Mouse (Mus musculus): ENCODE data around the gene Foxd2.

Gene Foxd2

GRCm38 (mm10) chr4:114912705-114913593 is 4.3 kb upstream of the Foxd2 start:
- DNase-seq (ENCODE audit: low spot score), result no peak

DNA sequence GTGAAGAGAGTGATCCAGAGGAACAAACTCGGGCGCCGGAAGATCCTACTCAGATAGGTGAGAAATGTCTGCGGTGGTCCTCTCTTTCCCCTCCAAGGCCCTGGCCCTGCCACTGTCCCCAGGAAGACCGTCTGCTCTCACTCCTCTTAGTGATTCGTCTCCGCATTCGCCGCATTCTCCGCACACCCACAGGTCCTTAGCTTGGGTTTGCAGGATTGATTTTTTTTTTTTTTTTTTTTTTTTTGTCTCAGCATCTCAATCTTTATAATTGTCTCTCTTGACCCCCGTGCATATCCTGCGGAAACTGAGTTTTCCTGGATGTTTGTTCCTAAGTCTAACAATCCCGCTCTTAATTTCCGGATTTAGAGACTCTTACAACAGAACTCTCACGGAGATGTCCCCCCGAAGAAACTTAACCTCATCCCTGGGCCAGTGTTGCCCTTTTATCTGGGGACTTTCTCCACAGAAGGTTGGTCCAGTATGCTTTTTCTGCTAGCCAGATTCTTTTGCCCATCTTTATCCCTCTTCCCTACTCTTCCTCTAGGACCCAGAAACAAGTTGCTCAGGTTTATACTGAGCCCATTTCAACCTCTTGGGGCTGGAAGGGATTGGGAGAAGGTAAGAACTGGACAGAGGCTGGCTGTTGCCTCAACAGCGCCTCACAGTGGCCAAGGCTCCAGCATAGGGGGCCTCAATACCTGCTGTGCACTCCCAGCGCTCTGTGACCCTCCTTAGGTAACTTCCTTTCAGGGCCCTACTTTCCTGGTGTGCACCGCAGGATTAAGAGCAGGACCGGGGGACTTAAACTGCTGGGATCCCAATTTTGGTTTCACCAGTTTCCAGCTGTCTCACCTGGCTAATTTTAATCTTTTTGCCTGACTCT is 1.2 kb upstream of the Foxd2 start:
- no peak for DNase-seq (ENCODE audit: low spot score)

DNA sequence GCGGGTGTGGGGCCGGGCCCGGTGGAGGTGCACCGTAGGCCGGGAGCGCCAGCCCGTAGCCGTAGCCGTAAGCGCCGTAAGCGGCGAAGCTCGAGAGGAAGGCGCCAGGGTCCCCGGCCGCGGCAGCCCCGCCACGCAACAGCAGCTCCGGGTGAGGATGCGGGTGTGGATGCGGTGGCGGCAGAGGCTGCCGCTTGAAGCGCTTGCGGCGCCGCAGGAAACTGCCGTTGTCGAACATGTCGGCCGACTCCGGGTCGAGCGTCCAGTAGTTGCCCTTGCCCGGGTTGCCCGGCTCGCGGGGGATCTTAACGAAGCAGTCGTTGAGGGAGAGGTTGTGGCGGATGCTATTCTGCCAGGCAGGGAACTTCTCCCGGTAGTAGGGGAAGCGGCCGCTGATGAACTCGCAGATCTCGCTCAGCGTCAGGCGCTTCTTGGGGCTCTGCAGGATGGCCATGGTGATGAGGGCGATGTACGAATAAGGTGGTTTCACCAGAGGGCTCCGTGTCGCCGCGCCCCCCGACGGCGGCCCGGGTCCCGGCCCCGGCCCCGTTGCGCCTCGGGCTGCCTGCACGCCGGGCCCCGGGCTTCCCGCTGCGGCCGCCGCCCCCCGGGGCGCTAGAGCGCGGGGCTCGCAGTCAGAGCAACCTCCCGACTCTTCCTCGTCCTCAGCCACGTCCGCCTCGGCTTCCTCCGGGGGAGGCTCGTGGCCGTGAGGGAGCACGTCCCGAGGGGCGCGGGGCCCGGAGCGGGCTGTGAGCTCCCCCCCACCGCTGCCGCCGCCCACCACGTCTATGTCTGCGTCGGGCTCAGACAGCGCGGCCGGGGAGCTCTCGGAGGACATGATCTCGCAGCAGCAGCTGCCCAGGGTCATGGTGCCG is 483 bp downstream of the Foxd2 start:
- DNase-seq (ENCODE audit: low spot score), result no peak

GRCm38 (mm10) chr4:114907056-114907917 is 1.4 kb downstream of the Foxd2 start:
- DNase-seq (ENCODE audit: low spot score), result no peak

- no peak for DNase-seq (ENCODE audit: low spot score)
Measured at GRCm38 (mm10) chr4:114905969-114906680, 2.5 kb downstream of the Foxd2 start.

DNA sequence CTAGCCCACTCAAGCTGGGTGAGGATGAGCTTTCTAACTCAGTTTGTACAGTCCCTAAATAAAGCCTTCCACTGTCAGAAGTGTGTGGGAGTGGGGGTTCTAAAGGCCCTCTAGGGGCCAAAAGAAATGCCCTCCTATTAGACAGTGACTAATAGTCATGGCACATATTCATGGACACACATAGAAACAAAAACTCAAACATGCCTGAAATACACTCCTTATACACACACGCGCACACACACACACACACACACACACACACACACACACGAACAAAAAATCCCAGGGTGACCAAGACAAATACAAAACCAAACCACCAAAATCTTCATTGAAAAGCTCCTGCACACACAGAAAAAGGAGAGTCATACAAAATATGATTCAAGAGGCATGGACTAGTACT is 3.2 kb downstream of the Foxd2 start:
- no peak for DNase-seq (ENCODE audit: low spot score)

GRCm38 (mm10) chr4:114903422-114903782 is 5.3 kb downstream of the Foxd2 start:
- DNase-seq (ENCODE audit: low spot score), result no peak

GRCm38 (mm10) chr4:114902641-114903421 is 5.8 kb downstream of the Foxd2 start:
- DNase-seq (ENCODE audit: low spot score), result no peak

- no peak for DNase-seq (ENCODE audit: low spot score)
Measured at GRCm38 (mm10) chr4:114901643-114902351, 6.9 kb downstream of the Foxd2 start.

- DNase-seq (ENCODE audit: low spot score), result no peak
Measured at GRCm38 (mm10) chr4:114900866-114901642, 7.6 kb downstream of the Foxd2 start.

- no peak for DNase-seq (ENCODE audit: low spot score)
Measured at GRCm38 (mm10) chr4:114899885-114900284, 8.8 kb downstream of the Foxd2 start.

DNA sequence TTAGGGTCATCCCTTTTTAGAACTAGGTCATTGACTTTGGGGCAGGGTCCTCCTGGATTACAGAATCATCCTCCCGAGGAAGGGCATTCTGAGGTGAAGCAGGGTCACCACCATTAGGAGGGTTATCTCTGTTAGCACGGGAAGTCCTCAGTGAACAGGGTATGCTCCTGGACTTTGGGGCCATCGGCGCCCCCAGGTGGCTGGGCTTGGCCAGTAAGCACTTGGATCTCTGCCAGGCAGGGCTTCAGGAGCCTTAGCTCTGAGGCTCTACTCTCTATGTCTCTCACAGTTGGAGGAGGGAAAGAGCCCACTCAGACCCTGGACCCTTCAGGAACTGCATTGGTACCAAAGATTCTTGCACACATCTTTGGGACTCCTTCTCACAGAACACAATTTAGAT is 10.8 kb downstream of the Foxd2 start:
- DNase-seq (ENCODE audit: low spot score), result no peak

GRCm38 (mm10) chr4:114882232-114882631 is 26.4 kb downstream of the Foxd2 start:
- no peak for DNase-seq (ENCODE audit: low spot score)

DNA sequence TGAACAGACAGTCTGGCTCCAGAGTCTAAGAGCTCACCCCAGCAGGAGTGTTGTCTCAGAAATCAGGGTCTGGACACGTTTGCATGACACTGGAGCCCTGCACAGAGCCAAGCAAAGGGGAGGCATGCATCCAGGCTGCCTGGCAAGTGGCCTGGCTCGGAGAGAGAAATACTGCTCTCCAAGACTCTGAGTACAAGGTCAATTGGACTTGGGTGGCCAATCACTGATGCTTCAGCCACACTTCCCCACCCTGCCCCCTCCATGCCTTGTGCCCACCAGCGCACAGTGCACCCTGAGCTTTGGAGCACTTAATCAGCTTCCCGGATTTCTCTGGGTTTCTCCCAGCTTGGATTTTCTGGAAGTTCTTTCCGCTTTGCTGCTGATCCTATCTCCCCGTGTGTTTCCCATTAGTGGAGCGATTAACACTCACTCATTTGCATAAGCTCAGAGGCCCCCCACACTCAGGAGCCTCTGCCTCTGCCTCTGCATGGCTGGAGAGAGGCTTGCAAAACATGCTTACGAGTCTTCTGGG is 32.2 kb downstream of the Foxd2 start:
- no peak for DNase-seq (ENCODE audit: low spot score)

DNA sequence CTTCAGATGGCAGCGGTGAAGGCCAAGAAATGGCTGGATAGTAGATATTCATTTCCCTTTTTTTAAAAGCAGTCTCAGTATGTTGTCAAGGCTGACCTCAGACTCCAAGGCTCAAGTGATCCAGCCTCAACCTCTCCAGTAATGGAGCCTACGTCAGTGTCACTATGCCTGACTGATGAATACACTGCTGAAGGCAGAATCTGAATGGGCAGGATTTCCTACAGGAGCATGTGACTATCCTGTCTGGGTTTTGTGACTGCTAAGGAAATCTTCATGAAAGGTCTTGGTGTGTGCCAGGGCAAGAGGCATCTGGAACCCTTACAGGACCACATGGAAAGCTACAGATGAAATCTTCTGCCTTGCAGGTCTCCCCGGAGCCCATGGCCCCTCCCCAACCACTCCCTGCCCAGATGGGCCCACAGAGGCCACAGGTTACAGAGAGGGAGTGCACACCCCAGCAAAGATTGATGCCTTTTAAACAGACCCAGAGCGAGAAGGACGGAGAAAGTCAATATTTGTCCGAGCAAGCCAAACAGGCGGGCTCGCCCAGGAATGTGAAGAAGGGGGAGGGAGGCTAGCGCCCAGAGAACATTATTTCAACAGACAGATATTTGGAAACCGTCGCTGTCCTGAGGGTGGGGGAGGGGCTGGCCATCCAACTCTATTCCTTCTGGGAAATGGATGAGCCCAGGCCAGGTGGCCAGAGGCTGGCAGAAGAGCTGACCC is 38.7 kb downstream of the Foxd2 start:
- DNase-seq (ENCODE audit: low spot score), result no peak

DNA sequence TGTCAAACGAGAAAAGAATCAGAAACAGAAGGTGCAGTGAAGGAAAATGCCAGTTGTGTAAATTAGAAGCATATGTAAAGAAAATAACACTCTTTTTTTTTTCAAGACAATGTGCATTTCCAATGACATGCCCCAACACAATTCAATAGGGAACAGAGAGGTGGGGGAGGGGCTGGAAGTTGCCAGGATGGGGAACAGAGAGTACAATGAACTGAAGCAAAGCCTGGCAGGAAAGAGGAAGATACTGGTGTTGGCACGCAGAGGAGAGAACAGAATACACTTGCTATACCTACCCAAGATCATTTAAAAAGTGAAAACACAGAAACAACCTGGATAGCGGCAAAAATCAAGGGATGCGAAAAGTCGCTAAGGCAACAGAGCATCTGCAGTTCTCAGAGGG is 45.5 kb downstream of the Foxd2 start:
- DNase-seq (ENCODE audit: low spot score), result no peak

GRCm38 (mm10) chr4:114858426-114858825 is 50.2 kb downstream of the Foxd2 start:
- DNase-seq (ENCODE audit: low spot score), result no peak
